Mouse (Mus musculus) telencephalon, adult 2 months (tissue): ENCODE measurements around the gene Btf3l4.

Experiments
- DNase-seq: peaks from one replicate; pipeline ENCODE4 v3.0.0-alpha.2; 2011; ENCODE audit warnings: low read depth, low spot score

Btf3l4 gene

GRCm38 (mm10) chr4:108832916-108833827 lies at the start of gene Btf3l4:
Btf3l4 (minus strand) TSS chr4:108833614.
- DNase-seq, result peak; percentile 91

DNA sequence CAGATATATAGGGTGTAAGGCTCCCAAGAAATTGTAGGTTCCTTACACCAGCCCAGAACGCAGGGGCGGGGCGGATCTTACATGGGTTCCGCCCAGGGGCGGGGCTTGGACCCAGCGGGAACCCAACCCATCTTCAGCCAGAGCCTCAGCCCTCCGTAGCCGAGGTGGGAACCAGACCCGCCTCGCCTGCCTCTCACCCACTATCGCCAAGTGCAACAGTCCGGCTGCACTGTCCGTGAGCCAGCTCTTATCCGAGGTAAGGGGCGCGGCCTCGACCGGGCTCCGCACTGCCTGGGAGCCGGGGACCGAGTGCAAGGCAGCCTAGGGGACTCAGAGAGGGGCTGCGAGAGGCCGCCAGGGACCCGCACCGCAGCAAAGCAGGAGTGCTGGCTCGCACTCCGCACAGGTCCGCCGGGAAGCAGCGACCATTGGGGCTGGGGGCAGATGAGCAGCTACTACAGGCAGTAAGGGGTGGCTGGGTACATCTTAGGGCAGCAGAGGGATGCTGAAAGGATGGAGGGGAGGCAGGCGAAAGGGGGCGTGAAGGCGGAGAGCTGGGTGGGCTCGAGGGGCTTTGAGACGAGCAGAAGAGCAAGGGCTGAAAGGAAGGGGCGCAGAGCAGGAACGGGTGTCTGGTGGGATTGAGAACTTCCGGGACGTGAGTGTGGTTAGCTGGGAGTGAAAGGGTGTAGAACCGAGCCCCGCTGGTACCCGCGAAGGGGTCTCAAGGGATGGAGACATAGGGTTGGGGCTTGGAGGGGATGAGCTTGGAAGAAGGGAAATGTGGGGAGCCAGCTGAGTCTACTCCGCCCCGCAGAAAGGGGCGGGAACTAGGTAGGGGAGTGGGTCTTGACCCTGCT lies 45.8 kb upstream of the Btf3l4 start, which contains the start of gene Rab3b:
Gene Rab3b, plus strand, starts transcription at position 101 of the 860 bp plus-strand sequence.
- DNase-seq, result no peak

DNA sequence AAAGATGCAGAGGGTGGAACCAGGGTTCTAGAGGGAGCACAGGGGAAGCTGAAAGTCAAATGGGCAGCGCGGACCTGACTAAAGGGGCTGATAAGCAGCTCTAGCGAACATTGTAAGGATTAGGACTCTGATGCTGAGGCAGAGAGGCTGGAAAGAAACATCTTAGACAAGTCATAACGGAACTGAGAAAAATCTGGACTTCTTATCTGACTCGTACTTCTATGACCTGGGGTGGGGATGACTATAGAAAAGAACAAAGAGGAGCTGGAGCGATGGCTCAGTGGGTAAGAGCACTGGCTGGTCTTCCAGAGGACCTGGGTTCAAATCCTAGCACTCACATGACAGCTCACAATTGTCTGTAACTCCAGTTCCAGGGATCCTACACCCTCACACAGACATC lies 44.5 kb upstream of the Btf3l4 start:
- DNase-seq, result no peak

DNA sequence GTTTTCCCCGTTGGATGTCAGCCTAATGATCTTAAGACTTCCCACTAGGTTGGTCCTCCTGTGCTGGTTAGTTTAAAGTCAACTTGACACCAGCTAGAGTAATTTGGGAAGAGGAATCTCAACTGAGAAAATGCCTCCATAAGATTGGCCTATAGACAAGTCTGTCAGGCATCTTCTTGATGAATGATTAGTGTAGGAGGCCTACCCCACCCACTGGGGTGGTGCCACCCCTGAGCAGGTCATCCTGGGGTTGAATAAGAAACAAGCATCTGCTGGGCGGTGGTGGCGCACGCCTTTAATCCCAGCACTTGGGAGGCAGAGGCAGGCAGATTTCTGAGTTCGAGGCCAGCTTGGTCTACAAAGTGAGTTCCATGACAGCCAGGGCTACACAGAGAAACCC lies 40.3 kb upstream of the Btf3l4 start:
- DNase-seq, result no peak

- peak; percentile 80 for DNase-seq
These were observed 36.4 kb upstream of the Btf3l4 start for GRCm38 (mm10) chr4:108869730-108870374.

DNA sequence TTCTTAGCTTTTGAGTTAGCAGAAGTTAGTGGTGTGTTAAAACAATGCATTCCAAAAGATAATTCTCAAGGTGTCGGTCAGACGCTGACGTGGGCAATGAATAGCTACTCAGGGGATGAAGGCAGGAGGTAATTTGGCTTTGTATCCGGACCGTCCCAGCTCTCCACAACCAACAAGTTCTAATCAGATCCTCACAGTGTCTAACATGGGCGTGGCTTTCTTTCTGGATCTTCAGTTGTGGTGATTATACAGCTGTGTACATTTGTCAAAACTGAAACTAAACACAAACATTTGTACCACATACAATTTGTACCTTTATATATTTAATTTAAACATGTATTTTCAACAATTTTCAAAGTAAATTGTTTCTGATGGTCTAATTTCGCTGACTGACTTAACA lies 33.4 kb upstream of the Btf3l4 start:
- DNase-seq, result no peak

DNA sequence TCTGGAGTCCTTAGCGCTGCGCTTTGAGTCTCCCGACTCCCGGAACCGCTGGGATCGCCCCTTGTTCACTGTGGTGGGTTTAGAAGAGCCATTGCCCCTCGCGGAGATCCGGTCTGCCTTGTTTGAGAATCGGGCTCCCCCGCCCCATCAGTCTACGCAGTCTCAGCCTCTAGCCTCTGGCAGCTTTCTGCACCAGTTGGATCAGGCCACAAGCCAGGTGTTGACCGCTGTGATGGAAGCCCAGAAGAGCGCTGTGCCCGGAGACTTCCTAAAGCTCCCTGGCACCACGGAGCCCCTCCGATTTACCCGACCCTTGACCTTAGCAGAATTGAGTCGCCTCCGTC lies 15.1 kb upstream of the Btf3l4 start, which contains the start of gene A730015C16Rik:
Gene A730015C16Rik, minus strand, starts transcription at position 115 of the 344 bp plus-strand sequence.
- DNase-seq, result no peak

DNA sequence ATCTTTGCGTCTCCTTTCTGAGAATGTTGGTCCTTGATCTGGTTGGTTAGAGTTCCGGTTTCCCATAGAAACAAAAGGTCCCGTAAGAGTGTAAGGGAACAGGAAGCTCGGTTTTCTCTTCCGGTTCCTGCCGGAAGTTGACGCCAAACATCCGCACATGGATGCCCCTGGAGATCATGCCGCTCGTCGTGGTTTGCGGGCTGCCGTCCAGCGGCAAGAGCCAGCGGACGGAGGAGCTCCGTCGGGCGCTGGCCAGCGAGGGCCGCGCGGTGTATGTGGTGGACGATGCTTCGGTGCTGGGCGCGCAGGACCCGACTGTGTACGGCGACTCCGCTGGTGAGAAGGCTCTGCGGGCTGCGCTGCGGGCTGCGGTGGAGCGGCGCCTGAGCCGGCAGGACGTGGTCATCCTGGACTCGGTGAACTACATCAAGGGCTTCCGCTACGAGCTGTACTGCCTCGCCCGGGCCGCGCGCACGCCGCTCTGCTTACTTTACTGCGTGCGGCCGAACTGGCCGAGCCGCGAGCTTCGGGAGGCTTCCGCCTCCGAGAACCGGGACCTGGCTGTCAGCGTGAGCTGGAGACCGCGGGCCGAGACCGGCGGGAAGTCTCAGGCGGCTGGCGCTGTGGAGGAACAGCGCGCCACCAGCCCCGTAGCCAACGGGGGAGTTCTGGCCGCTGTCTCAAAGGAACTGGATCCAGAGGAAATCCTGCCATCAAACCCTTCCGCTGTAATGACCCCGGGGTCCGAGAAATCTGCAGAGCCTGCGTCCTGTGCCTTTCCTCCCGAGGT lies 14.5 kb upstream of the Btf3l4 start, which contains the start of gene Kti12:
Gene Kti12, plus strand, starts transcription at position 71 of the 790 bp plus-strand sequence.
- peak; percentile 93 for DNase-seq

DNA sequence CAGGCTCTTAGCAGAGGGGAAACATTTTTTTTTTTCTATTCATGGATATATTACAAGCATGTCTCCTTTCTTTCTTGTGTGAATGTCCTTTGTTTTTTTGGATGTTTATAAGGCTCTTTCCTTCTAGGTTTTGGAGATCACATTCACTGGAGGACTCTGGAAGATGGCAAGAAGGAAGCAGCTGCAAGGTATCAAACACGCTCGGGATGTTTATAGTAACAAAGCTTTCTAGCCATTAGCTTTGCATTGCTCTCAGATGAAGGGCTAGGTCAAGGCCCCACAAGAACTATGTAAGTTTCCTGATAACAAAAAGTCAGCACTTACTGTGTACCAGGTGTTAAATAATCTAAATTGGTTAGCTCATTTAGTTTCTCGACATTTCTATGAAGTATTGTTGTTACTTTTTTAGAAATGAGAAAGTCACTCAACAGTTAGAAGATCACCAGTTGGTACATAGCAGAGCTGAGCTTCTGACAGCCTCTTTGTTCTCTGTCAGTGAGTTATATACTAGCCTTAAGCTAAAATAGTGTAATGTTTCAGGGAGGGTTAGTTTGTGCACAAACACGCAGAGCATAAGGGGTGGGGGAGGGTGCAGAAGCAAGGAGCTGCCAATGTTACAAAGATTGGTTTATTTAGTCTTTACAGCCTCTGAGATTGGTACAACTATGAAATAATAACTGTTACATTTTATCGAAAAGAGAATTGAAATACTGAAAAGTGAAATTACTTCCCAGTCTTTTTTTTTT lies 12.6 kb upstream of the Btf3l4 start:
- DNase-seq, result no peak

DNA sequence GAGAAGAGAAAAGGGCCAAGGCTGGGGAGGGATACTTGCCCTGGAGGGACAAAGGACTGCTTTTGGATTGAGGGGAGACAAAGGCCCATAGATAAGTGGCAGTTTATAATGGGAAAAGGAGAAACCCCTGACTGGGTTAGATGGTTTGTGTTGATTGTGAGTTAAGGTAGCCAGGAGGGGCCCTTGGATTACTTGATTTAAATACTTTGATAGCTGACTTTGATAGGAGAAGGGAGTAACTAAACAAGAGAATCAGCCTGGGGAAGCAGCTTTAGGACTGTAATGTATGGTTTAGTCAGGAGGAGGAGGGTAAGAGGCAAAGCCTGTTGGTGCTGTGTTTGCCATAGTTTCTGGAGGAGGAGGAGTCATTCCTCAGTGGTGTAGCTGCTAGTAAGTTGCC lies 9.9 kb upstream of the Btf3l4 start:
- no peak for DNase-seq

DNA sequence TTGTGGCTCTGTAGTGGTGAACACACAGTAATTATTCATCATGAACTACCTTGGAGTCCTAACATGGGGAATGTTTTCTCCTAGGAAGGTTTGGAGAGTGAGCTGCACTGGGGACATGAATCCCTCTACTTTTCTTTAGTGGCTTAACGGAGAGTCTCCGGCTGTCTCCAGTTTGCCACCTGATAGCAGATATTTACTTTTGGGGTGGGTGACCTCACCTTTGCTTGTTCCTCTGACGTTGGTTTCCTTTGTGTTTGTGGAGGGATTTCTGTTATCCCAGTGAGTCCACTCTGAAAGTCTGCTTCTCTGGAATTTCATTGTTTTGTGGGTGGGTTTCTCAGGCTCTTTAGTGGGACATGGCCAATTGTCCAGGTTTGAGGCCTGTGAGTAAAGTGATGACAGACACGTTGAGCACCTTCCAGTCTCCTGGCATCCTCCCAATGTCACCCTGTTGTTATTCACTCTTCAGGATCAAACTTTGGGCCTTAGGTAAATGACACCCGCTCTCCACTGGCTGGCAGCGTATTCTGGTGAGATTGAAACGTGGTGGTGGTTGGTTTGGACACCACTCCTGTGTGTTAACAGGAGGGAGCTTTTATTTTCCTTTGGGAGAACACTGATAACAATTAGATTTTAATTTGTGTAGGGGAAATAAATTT lies 8.6 kb upstream of the Btf3l4 start:
- DNase-seq, result no peak

DNA sequence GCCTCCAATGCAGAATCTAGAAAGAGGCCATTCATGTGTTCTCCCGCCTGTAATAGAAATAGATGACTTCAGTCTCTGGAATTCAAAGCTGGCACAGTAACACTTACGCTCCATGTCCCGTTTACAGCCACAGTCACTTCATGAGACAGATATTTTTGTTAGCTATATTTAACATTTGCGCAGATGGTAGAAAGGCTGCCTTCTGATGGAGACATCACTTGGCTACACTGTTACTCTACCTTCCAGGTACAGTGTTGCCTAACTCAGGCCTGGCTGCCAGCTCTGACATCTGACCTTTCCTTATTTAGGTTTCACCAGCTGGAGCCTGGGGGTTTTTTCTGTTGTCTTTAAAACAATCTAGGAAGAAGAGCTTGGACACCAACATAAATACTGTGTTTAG lies 4.6 kb upstream of the Btf3l4 start:
- DNase-seq, result peak; percentile 70

- no peak for DNase-seq
These were observed 2.1 kb upstream of the Btf3l4 start for GRCm38 (mm10) chr4:108835496-108835895.

DNA sequence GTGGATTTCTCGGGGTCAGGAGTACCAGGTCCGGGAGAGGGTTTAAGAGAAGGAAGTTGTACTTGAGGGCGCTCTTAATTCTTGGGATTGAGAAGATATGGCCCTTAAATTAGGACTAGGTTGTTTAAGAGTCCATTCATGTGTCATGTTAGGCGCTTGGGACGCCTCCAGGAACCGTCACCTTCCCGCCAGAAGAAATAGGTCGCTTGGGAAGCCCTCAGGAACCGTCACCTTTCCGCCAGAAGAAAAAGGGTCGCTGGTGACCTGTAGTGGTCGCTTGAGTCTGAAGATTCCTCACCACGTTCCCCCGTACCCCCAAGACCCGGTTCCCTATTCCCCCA lies 1.5 kb upstream of the Btf3l4 start:
- DNase-seq, result no peak

DNA sequence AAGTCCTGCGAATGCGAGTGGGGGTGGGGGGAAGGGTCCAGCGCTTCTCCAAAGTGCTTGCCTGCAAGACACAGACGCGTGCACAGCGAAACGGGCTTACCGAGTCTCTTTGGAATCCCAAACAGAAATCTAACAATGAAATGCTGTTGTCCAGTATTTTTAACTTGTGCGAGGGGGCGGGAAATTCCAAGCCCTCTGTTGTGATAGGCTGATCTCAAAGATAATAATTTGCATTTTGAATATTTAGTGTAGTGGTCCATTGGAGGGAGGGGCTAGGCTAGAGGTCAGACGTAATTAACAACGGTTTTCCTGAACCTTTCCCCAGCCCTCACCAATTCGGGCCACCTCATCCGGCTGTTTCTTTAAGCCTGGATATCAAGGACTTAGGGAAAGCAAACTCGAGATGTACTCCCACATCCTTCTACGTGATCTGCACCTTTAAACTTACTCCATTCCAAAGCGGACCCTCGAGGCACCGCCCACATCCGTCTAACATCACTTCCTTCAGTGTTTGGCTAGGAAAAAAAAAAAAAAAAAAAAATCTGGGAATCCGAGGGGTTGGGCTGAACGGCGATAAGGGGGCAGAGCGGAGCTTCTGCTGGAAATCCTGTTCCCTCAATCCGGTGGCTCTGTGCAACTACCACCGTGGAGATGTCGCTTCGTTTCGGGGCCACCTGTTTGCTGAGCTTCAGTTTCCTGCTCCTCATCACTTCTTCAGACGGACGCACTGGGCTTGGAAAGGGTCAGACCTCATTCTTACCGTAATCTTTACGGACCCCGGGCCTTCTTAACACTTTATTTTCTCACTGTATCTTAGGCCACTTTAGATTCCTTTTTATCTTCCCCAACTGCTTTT lies 929 bp upstream of the Btf3l4 start, which contains the start of gene Txndc12:
Gene Txndc12, plus strand, starts transcription at position 487 of the 856 bp plus-strand sequence.
- DNase-seq, result peak; percentile 92

- peak; percentile 47 for DNase-seq
These were observed 357 bp upstream of the Btf3l4 start for GRCm38 (mm10) chr4:108833828-108834114.

DNA sequence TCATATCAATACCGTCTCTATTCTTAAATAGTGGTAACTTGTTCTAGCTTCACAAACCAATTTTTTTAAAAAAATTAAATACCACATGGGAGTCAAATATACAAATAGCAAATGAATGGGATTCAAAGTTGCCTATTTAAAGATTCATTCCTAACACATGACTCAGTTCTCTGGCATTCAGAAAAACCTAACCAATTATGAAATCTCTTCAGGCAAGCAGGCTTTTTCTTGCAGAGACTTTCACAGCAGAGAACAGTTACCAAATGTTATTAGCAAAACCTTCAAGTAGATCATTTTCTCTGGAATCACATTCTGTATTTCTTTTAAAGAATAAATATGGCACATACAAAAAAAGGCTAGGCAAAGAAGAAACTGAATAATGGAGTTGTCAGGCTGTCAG lies 2.7 kb downstream of the Btf3l4 start:
- DNase-seq, result no peak

- DNase-seq, result no peak
These were observed 6.8 kb downstream of the Btf3l4 start for GRCm38 (mm10) chr4:108826643-108827042.

GRCm38 (mm10) chr4:108826096-108826495 lies 7.3 kb downstream of the Btf3l4 start:
- DNase-seq, result no peak
